Mouse (Mus musculus): ENCODE data around the gene Grtp1. TPM values are rescaled to one million over a fixed set of nuclear protein-coding genes. Genes with fewer than 3 reads are reported as not detected.

Gene Grtp1
- total RNA-seq, 2 experiments from 2014 or later, result 4.0 to 4.9 TPM

GRCm38 (mm10) chr8:13179948-13180347 lies 20.5 kb downstream of the Grtp1 start:
- no peak for DNase-seq (ENCODE audit: low spot score in 2 of 2)
- intact Hi-C loops (cut with DNase I), result loop anchor here (5.0 kb wide), 1 partner anchor 72 kb away; the partner anchor contains the start of gene Adprhl1

- intact Hi-C loops (cut with DNase I), result loop anchor here (5.0 kb wide), 1 partner anchor 73 kb away; the partner anchor contains the start of gene Adprhl1
Measured at GRCm38 (mm10) chr8:13179482-13179881, 20.9 kb downstream of the Grtp1 start.

GRCm38 (mm10) chr8:13178137-13178536 lies 22.3 kb downstream of the Grtp1 start:
- no peak for DNase-seq (ENCODE audit: low spot score in 2 of 2)
- intact Hi-C loops (cut with DNase I), result loop anchor here (5.0 kb wide), 1 partner anchor 74 kb away; the partner anchor contains the start of gene Adprhl1

More at GRCm38 (mm10) chr8:13179482-13179881, 20.9 kb downstream of the Grtp1 start:
- no peak for DNase-seq (ENCODE audit: low spot score in 2 of 2)

GRCm38 (mm10) chr8:13177173-13177852 lies 23.1 kb downstream of the Grtp1 start:
- intact Hi-C loops (cut with DNase I), result loop anchor here (5.0 kb wide), 1 partner anchor 75 kb away; the partner anchor contains the start of gene Adprhl1

GRCm38 (mm10) chr8:13175650-13176049 lies 24.8 kb downstream of the Grtp1 start:
- intact Hi-C loops (cut with DNase I), result loop anchor here (5.0 kb wide), 1 partner anchor 77 kb away; the partner anchor contains the start of gene Adprhl1
- no peak for DNase-seq (ENCODE audit: low spot score in 2 of 2)

More at GRCm38 (mm10) chr8:13177173-13177852, 23.1 kb downstream of the Grtp1 start:
- no peak for DNase-seq (ENCODE audit: low spot score in 2 of 2)

- DNase-seq (ENCODE audit: low spot score in 2 of 2), result no peak
- intact Hi-C loops (cut with DNase I), result loop anchor here (5.0 kb wide), 1 partner anchor 77 kb away; the partner anchor contains the start of gene Adprhl1
Measured at GRCm38 (mm10) chr8:13174811-13175210, 25.6 kb downstream of the Grtp1 start.

GRCm38 (mm10) chr8:13174305-13174704 lies 26.1 kb downstream of the Grtp1 start:
- intact Hi-C loops (cut with DNase I), result no loop called here
- no peak for DNase-seq (ENCODE audit: low spot score in 2 of 2)

- intact Hi-C loops (cut with DNase I), result no loop called here
- DNase-seq (ENCODE audit: low spot score in 2 of 2), result no peak
Measured at GRCm38 (mm10) chr8:13170510-13170909, 29.9 kb downstream of the Grtp1 start.

GRCm38 (mm10) chr8:13164361-13164760 lies 36.1 kb downstream of the Grtp1 start:
- DNase-seq (ENCODE audit: low spot score in 2 of 2), result no peak
- intact Hi-C loops (cut with DNase I), result loop anchor here (5.0 kb wide), 1 partner anchor 48 kb away; no protein-coding TSS in a partner anchor

- intact Hi-C loops (cut with DNase I), result loop anchor here (5.0 kb wide), 1 partner anchor 49 kb away; no protein-coding TSS in a partner anchor
- DNase-seq (ENCODE audit: low spot score in 2 of 2), result no peak
Measured at GRCm38 (mm10) chr8:13163563-13163962, 36.9 kb downstream of the Grtp1 start.

GRCm38 (mm10) chr8:13162098-13162497 lies 38.3 kb downstream of the Grtp1 start:
- DNase-seq (ENCODE audit: low spot score in 2 of 2), result no peak
- intact Hi-C loops (cut with DNase I), result loop anchor here (5.0 kb wide), 1 partner anchor 50 kb away; no protein-coding TSS in a partner anchor

- DNase-seq (ENCODE audit: low spot score in 2 of 2), result no peak
- intact Hi-C loops (cut with DNase I), result loop anchor here (5.0 kb wide), 1 partner anchor 52 kb away; no protein-coding TSS in a partner anchor
Measured at GRCm38 (mm10) chr8:13160691-13161090, 39.7 kb downstream of the Grtp1 start.

- intact Hi-C loops (cut with DNase I), result no loop called here
- DNase-seq (ENCODE audit: low spot score in 2 of 2), result no peak
Measured at GRCm38 (mm10) chr8:13159377-13159881, 41.0 kb downstream of the Grtp1 start.

GRCm38 (mm10) chr8:13158718-13159376 lies 41.6 kb downstream of the Grtp1 start, which contains the start of gene Lamp1:
Gene Lamp1 (plus strand): TSS chr8:13159161.
- intact Hi-C loops (cut with DNase I), result no loop called here
- DNase-seq (ENCODE audit: low spot score in 2 of 2), result peak; percentile 99 to 100

- DNase-seq (ENCODE audit: low spot score in 2 of 2), result peak; percentile 34 to 87
- intact Hi-C loops (cut with DNase I), result no loop called here
Measured at GRCm38 (mm10) chr8:13156327-13157097, 43.9 kb downstream of the Grtp1 start.

GRCm38 (mm10) chr8:13155358-13155757 lies 45.1 kb downstream of the Grtp1 start:
- intact Hi-C loops (cut with DNase I), result no loop called here
- no peak for DNase-seq (ENCODE audit: low spot score in 2 of 2)

- DNase-seq (ENCODE audit: low spot score in 2 of 2), result no peak
- intact Hi-C loops (cut with DNase I), result no loop called here
Measured at GRCm38 (mm10) chr8:13154099-13154498, 46.3 kb downstream of the Grtp1 start.

GRCm38 (mm10) chr8:13150929-13151328 lies 49.5 kb downstream of the Grtp1 start:
- intact Hi-C loops (cut with DNase I), result no loop called here
- DNase-seq (ENCODE audit: low spot score in 2 of 2), result no peak

GRCm38 (mm10) chr8:13149866-13150265 lies 50.6 kb downstream of the Grtp1 start:
- DNase-seq (ENCODE audit: low spot score in 2 of 2), result no peak
- intact Hi-C loops (cut with DNase I), result no loop called here

All from left cerebral cortex, postnatal 25 days (tissue).